Mouse (Mus musculus) liver, embryonic 15.5 days (tissue): Measurements from ENCODE around the gene Calm4. TPM values are rescaled to one million over a fixed set of nuclear protein-coding genes. Genes with fewer than 3 reads are reported as not detected.

Source experiments
- ATAC-seq: fragments of 200-750 bp; cut with Nextera tagmentation; 2 replicates; pipeline ENCODE4 v1.8.0; 2017; ENCODE audit warnings: moderate number of reproducible peaks, mild to moderate bottlenecking, moderate library complexity; ENCODE audit not compliant: insufficient read depth
- H3K27ac ChIP-seq: fragments of 300-500 bp; sonication (generic); replicated peaks from 2 replicates; pipeline ENCODE4 v1.5.1; 2015; ENCODE audit warnings: mild to moderate bottlenecking, inconsistent platforms
- H3K27me3 ChIP-seq: fragments of 300-500 bp; sonication (generic); 2 replicates; pipeline ENCODE4 v1.6.1; 2015; ENCODE audit warnings: mild to moderate bottlenecking, inconsistent platforms
- H3K36me3 ChIP-seq: fragments of 300-500 bp; sonication (generic); replicated peaks from 2 replicates; pipeline ENCODE4 v1.6.1; 2015; ENCODE audit warnings: moderate library complexity, mild to moderate bottlenecking, inconsistent platforms
- H3K4me1 ChIP-seq: fragments of 300-500 bp; sonication (generic); replicated peaks from 2 replicates; pipeline ENCODE4 v1.6.1; 2015; ENCODE audit warnings: inconsistent platforms
- H3K4me2 ChIP-seq: fragments of 300-500 bp; sonication (generic); 2 replicates; pipeline ENCODE4 v1.6.1; 2015; ENCODE audit warnings: moderate library complexity, mild to moderate bottlenecking, inconsistent platforms
- H3K4me3 ChIP-seq: fragments of 300-500 bp; sonication (generic); replicated peaks from 2 replicates; pipeline ENCODE4 v1.5.1; 2015; ENCODE audit warnings: mild to moderate bottlenecking, inconsistent platforms
- H3K9ac ChIP-seq: fragments of 300-500 bp; sonication (generic); 2 replicates; pipeline ENCODE4 v1.6.1; 2015; ENCODE audit warnings: moderate library complexity, mild to moderate bottlenecking, inconsistent platforms
- H3K9me3 ChIP-seq: fragments of 300-500 bp; sonication (generic); replicated peaks from 2 replicates; pipeline ENCODE4 v1.6.1; 2016; ENCODE audit warnings: inconsistent platforms
- WGBS: fragments of 180-500 bp; shearing (Covaris S2); methylation state at CpG from one replicate; pipeline ENCODE4 v1.1.7; 2015; ENCODE audit warnings: mixed read lengths; ENCODE audit not compliant: insufficient replicate concordance; 5-methylcytosine and 5-hydroxymethylcytosine counted together
- polyA plus RNA-seq: library from polyadenylated mRNA; unstranded; fragments of >200 nt; fragmentation: Nextera tagmentation; extraction: Ambion mirVana; gene quantifications from 2 replicates; pipeline ENCODE4 v1.2.1, GENCODE M21; 2015

Calm4 gene
- polyA plus RNA-seq, 1 experiment from 2014 or later = not detected

DNA sequence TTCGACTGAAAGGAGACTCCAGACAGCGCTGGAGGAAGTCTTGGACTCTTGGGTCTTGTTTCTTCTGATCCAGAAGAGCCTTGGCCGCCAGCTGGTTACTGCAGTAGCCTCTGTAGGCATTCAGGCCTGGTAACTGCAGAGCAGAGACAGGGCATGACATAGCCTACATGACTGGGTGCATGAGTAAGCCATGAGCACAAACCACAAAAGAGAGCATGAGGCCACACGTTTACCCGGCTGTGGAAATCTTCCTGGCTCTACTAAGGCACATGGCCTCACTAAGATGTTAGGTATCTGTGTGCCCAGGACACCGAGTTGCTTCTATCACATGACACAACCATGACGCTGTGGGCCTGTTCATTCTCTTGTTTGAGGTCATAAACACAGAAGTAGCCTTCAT, 49.1 kb downstream of the Calm4 start:
- H3K4me2 ChIP-seq = no peak overlapping the region
- H3K27me3 ChIP-seq = no peaks in the 10 kb centered on the region
- 82% methylated on average over 7 of the region's 7 CpGs for WGBS
- H3K4me1 ChIP-seq = peaks cover 21% of the 10 kb centered on the region
- ATAC-seq = no peak
- H3K9ac ChIP-seq = no peak overlapping the region
- H3K27ac ChIP-seq = no peak overlapping the region
- peaks cover 83% of the 10 kb centered on the region for H3K36me3 ChIP-seq
- H3K9me3 ChIP-seq = no peaks in the 10 kb centered on the region
- no peak overlapping the region for H3K4me3 ChIP-seq

Other genes with a start within 250 kb of the Calm4 start
- gene Fam208b, start 226.6 kb upstream of the Calm4 start, polyA plus RNA-seq = 3.1 and 4.0 TPM in 2 replicates
- 3.5 and 3.9 TPM in 2 replicates for gene Asb13, start 203.7 kb upstream of the Calm4 start, polyA plus RNA-seq
- gene Calml3, start 33.4 kb upstream of the Calm4 start, polyA plus RNA-seq = not detected in 2 replicates
- not detected in 2 replicates for gene Calm5, start 16.4 kb downstream of the Calm4 start, polyA plus RNA-seq
- 51.4 and 58.3 TPM in 2 replicates for gene Net1, start 80.5 kb downstream of the Calm4 start, polyA plus RNA-seq
- gene Tubal3, start 80.5 kb downstream of the Calm4 start, polyA plus RNA-seq = 0.06 TPM in 1 of 2 replicates, not detected in the other
- not detected in 2 replicates for gene Ucn3, start 107.6 kb downstream of the Calm4 start, polyA plus RNA-seq
- 5.1 and 7.1 TPM in 2 replicates for gene Akr1c14, start 211.3 kb downstream of the Calm4 start, polyA plus RNA-seq